Mouse (Mus musculus): ENCODE measurements around the gene Tbk1.

Tbk1 gene

GRCm38 (mm10) chr10:121533137-121533872 is 53.3 kb downstream of the Tbk1 start:
- peak; percentile 83 for DNase-seq

- DNase-seq: no peak
These were observed 55.0 kb downstream of the Tbk1 start for GRCm38 (mm10) chr10:121531541-121531940.

DNA sequence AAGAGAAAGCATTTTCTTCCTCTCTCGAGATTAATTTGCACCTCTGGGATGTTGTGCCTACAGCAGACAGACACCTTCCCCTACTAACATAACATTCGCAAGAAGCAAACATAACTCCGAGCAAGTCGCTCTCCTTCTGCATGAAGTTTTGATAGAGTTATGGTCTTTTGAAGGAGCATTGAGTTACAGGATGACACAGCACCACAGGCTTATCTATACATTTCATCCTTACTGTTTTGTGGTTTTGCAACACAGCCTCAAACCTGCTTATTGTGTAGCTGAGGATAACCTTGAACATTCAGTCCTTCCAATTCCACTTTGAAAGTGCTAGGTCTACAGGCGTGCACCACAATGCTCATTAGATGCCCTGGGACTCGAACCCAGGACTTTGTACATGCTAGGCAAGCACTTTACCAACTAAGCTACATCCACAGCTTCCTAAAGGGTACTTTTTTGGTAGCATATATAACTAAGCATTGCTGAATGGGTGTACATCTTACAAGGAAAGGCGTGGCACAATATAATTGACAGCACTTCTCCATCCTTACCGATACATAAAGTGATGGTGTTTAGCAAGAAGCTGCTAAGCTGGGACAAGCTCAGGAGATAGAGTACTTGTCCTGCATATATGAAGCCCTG is 56.1 kb downstream of the Tbk1 start:
- no peak for DNase-seq

DNA sequence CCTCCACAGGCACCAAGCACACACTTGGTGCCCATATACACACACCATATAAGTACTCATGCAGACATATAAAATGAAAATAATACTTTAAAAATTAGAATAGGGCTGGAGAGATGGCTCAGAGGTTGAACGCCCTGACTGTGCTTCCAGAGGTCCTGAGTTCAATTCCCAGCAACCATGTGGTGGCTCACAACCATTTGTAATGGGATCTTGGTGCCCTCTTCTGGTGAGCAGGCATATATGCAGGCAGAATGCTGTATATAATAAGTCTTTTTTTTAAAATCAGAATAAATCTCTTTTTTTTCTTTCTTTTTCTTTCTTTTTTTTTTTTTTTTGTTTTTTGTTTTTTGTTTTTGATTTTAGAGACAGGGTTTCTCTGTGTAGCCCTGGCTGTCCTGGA is 57.3 kb downstream of the Tbk1 start:
- DNase-seq: no peak

- DNase-seq: no peak
These were observed 58.1 kb downstream of the Tbk1 start for GRCm38 (mm10) chr10:121528470-121528869.

- DNase-seq: no peak
These were observed 59.5 kb downstream of the Tbk1 start for GRCm38 (mm10) chr10:121527114-121527513.

DNA sequence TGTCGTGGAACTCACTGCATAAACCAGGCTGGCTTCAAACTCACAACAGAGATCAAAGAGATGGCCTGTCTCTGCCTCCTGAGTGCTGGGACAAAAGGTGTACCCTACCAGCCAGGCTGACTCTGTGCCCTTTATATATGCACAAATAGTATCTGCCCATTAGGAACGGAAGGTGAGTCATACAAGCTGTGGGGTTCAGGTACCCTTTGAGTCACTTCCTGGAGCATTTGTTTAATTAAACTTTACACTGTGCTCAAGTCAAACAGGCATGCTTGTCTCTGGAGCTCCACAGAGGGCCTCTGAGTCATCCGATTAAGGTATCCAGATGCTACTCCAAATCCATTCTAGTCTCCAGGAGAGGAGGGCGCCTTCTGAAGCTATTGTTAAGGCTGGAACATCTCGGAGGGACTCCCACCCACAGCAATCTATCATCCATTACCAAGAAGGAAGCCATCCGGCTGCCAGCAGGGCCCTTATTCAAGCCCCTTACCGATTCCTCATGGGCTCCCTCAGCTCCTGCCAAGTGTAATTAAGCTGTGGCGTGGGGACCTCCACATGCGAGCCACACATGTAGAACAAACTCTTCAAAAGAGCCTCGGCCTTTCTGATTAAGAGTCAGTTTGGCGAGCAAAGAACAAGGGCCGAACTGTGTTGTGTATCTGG is 65.5 kb downstream of the Tbk1 start:
- peak; percentile 45 for DNase-seq

- no peak for DNase-seq
These were observed 66.9 kb downstream of the Tbk1 start for GRCm38 (mm10) chr10:121519710-121520109.

- DNase-seq: peak; percentile 91
These were observed 70.5 kb downstream of the Tbk1 start for GRCm38 (mm10) chr10:121516008-121516600.

DNA sequence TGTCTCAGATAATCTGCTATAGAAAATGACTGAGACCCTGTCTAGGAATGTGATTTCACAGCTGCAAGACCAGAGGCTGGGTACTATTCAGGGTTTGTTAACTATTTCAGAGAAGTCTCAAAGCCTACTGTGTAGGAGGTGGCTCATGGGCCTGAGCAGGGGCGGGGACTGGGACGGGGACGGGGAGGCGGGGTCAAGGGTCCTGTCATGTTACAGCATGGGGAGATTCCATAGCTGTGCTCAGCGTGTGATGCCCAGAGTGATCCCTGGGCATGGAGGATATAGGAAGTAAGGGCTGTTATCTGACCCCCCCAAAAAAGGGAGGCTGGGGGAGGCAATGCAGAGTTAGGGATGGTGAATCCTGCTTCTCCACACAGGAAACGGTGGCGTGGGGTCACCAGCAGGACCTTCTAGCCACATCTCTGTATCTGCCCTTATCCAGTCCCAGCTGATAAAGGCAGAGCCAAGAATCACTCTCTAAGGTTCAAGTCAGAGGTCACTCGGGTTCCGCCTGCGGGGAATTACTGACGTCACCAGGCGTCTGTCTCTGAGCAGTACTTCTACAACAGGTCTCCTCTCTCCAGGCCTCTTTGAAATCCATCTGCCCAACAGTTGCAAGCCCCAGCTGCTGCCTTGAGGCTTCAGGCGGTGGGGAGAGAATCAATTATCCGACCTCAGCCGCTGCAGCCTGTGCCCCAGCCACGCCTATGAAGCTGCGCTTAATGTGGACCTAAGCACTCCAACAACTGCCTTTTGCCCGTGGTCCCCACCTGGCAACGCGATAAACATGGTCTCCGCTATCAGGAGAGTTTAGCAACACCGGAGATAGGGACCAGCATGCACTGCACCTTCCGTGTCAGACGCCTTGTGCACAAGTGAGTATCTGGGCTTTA is 76.6 kb downstream of the Tbk1 start:
- peak; percentile 82 for DNase-seq

- no peak for DNase-seq
These were observed 78.6 kb downstream of the Tbk1 start for GRCm38 (mm10) chr10:121507755-121508544.

DNA sequence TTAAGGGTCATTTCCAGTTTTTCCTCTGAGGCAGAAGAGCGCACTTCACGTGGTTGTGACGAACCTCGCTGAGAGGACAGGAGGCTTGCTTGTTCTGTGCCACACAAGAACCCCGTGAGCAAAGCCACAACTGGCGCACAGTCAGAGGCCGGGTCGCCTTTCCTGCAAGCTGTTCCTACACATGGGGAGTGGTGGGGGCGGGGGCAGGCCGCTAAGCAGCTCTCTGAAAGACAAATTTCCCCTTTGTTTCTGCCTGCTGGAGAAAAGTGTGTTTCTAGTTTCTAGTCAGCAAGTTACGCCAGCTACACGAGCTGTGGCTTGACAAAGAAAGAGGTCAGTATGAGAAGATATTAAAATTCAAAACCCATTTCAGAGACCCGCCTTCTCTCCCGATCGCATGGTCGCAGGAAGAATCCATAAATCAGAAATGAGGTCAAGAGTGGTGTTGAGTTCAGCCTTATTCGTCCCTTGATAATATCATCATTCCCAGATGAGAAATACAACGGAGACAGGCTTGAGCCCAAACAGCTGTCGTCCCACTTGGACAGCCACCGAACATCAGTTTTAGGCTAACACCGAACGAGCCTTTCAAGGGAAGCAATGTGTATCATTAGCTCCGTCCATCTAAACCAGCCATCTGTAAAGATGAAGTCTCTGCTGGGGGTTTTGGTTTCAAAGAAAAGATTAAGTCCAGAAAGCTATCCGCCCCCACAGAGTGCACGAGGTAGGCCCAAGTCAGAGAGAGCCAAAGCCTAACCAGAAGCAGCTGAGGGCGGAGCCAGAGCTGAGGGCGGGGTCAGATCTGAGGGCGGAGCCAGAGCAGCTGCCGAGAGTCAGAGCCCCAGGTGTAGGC is 79.6 kb downstream of the Tbk1 start:
- peak; percentile 79 for DNase-seq

- no peak for DNase-seq
These were observed 80.7 kb downstream of the Tbk1 start for GRCm38 (mm10) chr10:121505929-121506328.

DNA sequence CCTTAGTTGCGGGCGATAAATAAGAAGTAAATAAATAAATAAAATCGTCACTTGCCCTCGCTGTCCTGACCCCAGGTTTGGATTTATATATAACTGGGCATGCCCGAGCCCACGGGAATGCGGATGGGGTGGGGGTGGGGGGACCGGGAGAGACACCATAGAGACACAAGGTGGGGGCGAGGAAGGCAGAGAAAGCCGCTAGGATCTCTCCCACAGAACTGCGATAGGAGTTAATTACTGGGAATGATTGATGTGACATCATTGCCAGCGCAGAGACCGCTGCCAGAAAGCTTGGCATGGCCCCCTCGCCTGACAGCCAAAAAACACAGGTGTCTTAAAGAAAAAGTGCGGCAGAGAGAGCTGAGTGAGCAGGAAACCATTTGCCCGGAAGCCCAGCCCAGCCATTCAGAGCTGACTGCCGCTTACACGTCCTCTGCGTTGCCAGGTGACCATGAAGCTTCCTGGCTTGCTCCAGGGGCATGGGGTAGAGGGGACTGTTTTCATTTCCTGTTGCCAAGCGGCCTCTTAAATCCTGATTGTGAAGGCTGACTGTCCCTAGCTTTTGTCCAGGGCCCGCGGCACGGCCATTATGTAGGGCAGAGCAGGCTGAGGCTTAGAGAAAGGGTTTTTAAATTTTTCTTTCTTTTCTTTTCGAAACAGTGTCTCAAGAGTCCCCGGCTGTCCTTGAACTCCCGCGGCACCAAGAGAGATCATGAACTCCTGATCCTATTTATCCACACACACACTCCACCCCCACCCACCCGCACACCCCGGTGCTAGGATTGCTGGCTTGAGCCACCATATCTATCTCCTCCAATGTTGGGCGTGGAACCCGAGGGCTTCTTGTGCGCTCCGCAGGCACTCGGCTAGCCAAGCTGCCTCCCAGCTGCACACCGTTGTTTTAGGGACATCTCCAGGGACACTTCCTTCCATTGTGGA is 81.3 kb downstream of the Tbk1 start:
- DNase-seq: peak; percentile 85

- peak; percentile 63 for DNase-seq
These were observed 85.4 kb downstream of the Tbk1 start for GRCm38 (mm10) chr10:121501160-121501559.

DNA sequence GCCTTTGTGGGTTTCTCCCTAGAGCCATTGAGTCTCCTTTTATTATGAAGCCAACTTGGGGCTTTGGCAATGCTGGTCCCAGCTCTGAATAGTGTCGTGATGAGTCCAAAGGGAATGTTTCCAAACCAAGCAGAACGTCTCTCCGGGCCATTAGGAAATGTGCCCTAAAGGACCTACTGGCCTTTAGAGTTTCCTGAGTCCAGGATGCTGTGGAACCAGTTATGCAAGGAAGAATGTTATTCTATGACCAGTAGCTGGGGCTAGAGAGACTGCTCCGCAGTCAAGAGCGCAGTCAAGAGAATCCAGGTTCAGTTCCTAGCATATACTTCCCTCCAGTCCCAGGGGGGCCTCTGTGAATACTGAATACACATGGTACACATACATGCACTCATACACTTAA is 86.6 kb downstream of the Tbk1 start:
- no peak for DNase-seq

DNA sequence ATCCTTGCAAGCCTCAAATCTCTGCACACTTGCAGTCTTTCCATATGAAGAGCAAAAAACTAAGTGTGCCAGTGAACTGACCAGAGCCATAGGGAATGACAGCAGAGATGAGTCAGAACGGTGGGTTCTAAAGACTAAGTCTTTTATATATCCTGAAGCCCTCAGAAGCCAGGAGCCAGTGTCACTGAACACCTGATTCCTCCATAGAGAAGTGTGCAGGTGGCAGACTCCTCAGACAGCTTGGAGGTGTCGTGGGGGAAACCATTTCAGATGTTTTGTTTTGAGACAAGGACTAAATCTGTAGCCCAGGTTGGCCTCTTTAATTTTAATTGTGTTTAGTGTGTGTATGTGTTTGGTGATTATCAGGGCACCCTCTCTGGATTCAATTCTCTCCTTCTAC is 87.5 kb downstream of the Tbk1 start:
- no peak for DNase-seq

DNA sequence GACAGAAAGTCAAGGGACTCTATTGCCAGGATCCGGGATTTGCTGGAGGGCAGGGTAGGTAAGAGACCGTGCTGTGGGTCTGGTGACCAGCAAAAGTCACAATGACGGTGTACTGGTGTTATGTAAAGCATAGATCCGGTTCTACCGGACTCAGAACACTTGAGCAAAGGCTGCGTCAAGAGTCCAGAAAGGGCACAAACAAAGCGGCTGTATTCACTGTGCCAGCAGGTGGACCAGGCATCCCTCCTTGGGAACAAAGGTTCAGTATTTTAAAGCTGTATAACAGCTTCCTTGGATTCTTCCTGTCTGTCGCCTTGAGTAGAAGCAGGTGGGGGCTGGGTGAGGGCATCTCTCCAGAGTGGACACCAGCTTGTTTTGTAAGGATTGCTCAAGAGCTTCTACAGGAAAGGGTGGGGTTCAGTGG is 88.1 kb downstream of the Tbk1 start:
- no peak for DNase-seq

GRCm38 (mm10) chr10:121497968-121498367 is 88.6 kb downstream of the Tbk1 start:
- DNase-seq: peak; percentile 46

DNA sequence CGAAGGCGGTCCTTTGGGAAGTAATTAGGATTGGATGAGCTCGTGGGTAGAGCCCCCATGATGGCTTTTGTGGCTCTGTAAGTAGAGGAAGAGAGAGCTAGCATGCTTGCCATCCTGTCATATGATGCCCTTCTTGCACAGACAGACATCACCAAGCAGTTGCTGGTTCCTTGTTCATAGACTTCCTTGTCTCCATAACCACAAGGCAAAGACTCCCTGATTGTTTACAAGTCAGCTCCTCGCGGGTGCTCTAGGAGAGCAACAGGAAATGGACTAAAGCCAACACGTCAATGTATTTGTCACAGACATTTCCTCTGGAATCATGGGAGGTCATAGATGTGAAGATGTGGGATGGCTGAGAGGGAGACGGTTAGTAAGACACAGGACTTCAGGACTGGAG is 90.0 kb downstream of the Tbk1 start:
- no peak for DNase-seq
